Mouse (Mus musculus): Measurements from ENCODE around the gene Slc25a24.

DNA sequence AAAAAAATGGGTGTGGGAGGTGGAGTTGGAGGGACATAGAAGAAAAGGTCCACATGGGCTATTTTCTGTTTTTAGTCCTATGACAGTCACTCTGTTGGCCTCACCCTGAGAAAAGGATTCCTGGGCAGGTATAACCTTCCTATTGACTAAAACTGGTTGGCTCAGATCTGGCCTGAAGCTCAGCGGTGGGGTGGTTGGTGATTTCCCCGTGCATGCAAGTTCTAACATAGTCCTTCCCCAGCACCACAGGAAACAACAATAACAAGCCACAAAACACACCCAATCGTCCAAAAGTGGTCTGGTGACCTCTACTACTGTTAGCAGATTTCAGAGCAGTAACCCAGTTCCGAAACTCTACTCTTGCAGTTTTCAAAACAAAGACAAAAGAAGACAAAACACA is 10.0 kb downstream of the Slc25a24 start:
- TF ChIP-seq CTCF (IDR thresholded peaks at IDR 0.05; ENCODE audit: insufficient read depth, low read depth, low read length): no peak
- no peak for TF ChIP-seq POLR2A (IDR thresholded peaks at IDR 0.05; ENCODE audit: insufficient read depth, low read depth, low read length)

Data from olfactory bulb, adult 2 months (tissue).